Mouse (Mus musculus): ENCODE measurements around the gene Sae1. TPM values are rescaled to one million over a fixed set of nuclear protein-coding genes. Genes with fewer than 3 reads are reported as not detected.
A peak's percentile ranks its signal among the peaks of the same experiment; 100 is the strongest.

Sae1 gene
- total RNA-seq, 2 experiments from 2014 or later = 95.9 to 105 TPM

GRCm38 (mm10) chr7:16284904-16285303, 102.7 kb downstream of the Sae1 start:
- DNase-seq (ENCODE audit: low spot score in 2 of 2) = no peak

GRCm38 (mm10) chr7:16284001-16284400, 103.6 kb downstream of the Sae1 start:
- DNase-seq (ENCODE audit: low spot score in 2 of 2) = no peak

- DNase-seq (ENCODE audit: low spot score in 2 of 2) = no peak
These were observed 105.3 kb downstream of the Sae1 start for GRCm38 (mm10) chr7:16282334-16282733.

GRCm38 (mm10) chr7:16280721-16281120, 106.9 kb downstream of the Sae1 start:
- DNase-seq (ENCODE audit: low spot score in 2 of 2) = no peak

GRCm38 (mm10) chr7:16274922-16275890, 112.4 kb downstream of the Sae1 start:
- DNase-seq (ENCODE audit: low spot score in 2 of 2) = no peak

GRCm38 (mm10) chr7:16273766-16274140, 113.9 kb downstream of the Sae1 start:
- DNase-seq (ENCODE audit: low spot score in 2 of 2) = no peak

GRCm38 (mm10) chr7:16273081-16273765, 114.4 kb downstream of the Sae1 start, which contains the start of gene Inafm1:
Gene Inafm1, minus strand, starts transcription at chr7:16273617.
- peak; percentile 77 to 89 for DNase-seq (ENCODE audit: low spot score in 2 of 2)

- DNase-seq (ENCODE audit: low spot score in 2 of 2) = peak in 1 of 2 experiments; percentile 57
These were observed 114.9 kb downstream of the Sae1 start for GRCm38 (mm10) chr7:16272681-16273080.

GRCm38 (mm10) chr7:16271139-16271538, 116.5 kb downstream of the Sae1 start:
- DNase-seq (ENCODE audit: low spot score in 2 of 2) = no peak

Other genes with a start within 250 kb of the Sae1 start
- gene Meis3, start 212.7 kb downstream of the Sae1 start, total RNA-seq (2021) = 10 to 100 TPM; 38.0 to 42.5 TPM
- 10 to 100 TPM in 1 of 2 experiments, 1 to 10 TPM in 1; 9.4 to 12.5 TPM for gene Dhx34, start 165.8 kb downstream of the Sae1 start, total RNA-seq (2021)
- gene C5ar2, start 143.7 kb downstream of the Sae1 start, total RNA-seq (2021) = under 1 TPM; 0.48 to 0.55 TPM
- 1 to 10 TPM in 1 of 2 experiments, under 1 TPM in 1; 0.74 to 2.0 TPM for gene C5ar1, start 128.3 kb downstream of the Sae1 start, total RNA-seq (2021)
- gene Inafm1, start 114.2 kb downstream of the Sae1 start, total RNA-seq (2021) = 10 to 100 TPM; 28.1 to 31.2 TPM
- 10 to 100 TPM; 84.3 to 84.5 TPM for gene Ccdc9, start 101.0 kb downstream of the Sae1 start, total RNA-seq (2021)
- gene Bbc3, start 79.4 kb downstream of the Sae1 start, total RNA-seq (2021) = 10 to 100 TPM; 16.6 to 20.4 TPM
- 10 to 100 TPM; 49.0 to 54.2 TPM for gene Zc3h4, start 13.1 kb upstream of the Sae1 start, total RNA-seq (2021)
- 10 to 100 TPM; 90.2 to 90.8 TPM for gene Tmem160, start 65.0 kb upstream of the Sae1 start, total RNA-seq (2021)
- 10 to 100 TPM; 19.7 to 23.6 TPM for gene Npas1, start 89.9 kb upstream of the Sae1 start, total RNA-seq (2021)
- 100 to 1,000 TPM; 137 to 139 TPM for gene Arhgap35, start 227.2 kb upstream of the Sae1 start, total RNA-seq (2021)